Mouse (Mus musculus): ENCODE measurements around the gene Strn4.

Gene Strn4

GRCm38 (mm10) chr7:16876006-16876405 is 60.3 kb downstream of the Strn4 start:
- no peak for DNase-seq (ENCODE audit: low spot score)

GRCm38 (mm10) chr7:16876608-16877007 is 60.9 kb downstream of the Strn4 start:
- peak; percentile 79 for DNase-seq (ENCODE audit: low spot score)

- no peak for DNase-seq (ENCODE audit: low spot score)
Measured at GRCm38 (mm10) chr7:16877717-16878116, 62.0 kb downstream of the Strn4 start.

GRCm38 (mm10) chr7:16879796-16880547 is 64.3 kb downstream of the Strn4 start:
- DNase-seq (ENCODE audit: low spot score), result no peak

- no peak for DNase-seq (ENCODE audit: low spot score)
Measured at GRCm38 (mm10) chr7:16880615-16881014, 64.9 kb downstream of the Strn4 start.

- no peak for DNase-seq (ENCODE audit: low spot score)
Measured at GRCm38 (mm10) chr7:16883162-16883561, 67.5 kb downstream of the Strn4 start.

- DNase-seq (ENCODE audit: low spot score), result no peak
Measured at GRCm38 (mm10) chr7:16884334-16884733, 68.6 kb downstream of the Strn4 start.

- DNase-seq (ENCODE audit: low spot score), result peak; percentile 59
Measured at GRCm38 (mm10) chr7:16885271-16885776, 69.6 kb downstream of the Strn4 start.

- no peak for DNase-seq (ENCODE audit: low spot score)
Measured at GRCm38 (mm10) chr7:16885905-16886304, 70.2 kb downstream of the Strn4 start.
